Mouse (Mus musculus) bone marrow, adult 2 months (tissue): ENCODE results near the gene Scn11a.

ENCODE experiments used
- CTCF ChIP-seq: fragments of 200-500 bp; IDR thresholded peaks from 2 replicates; pipeline ENCODE4 v1.5.1; 2011; ENCODE audit warnings: low read length, control low read depth; ENCODE audit not compliant: control insufficient read depth, insufficient read depth
- POLR2A ChIP-seq: fragments of 200-500 bp; IDR thresholded peaks from 2 replicates; pipeline ENCODE4 v1.6.1; 2011; ENCODE audit warnings: low read depth, mild to moderate bottlenecking, control low read depth, low read length, borderline replicate concordance; ENCODE audit not compliant: control insufficient read depth

DNA sequence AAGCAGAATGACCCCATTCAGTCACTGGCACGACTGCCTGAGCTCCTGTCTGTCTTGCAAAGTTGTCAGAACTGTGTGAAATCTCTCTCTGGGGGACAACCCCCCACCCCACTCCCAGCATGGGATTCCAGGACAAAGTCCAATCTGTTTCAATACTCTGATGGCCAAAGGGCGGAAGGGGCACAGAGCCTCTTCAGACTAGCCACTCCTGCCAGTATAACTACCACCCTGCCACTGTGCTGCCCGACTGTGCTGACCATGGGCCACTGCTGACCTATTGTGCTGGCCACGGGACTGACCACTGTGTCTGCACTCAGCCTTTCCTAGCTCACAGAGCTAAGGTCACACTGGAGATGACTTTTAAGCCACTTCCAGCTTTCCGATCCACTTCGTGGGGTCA is 16.8 kb upstream of the Scn11a start:
- TF ChIP-seq CTCF (no peak), POLR2A (no peak)
